Mouse (Mus musculus) natural killer cell, adult 2 months (primary cell): Measurements from ENCODE around the gene Tmem63b.

Experiments used
- DNase-seq, 2 experiments: peaks; one replicate each; pipeline ENCODE4 v3.0.0; 2022; ENCODE audit warnings: low spot score in 2 of 2

Gene Tmem63b

GRCm38 (mm10) chr17:45686716-45687115 is at the start of gene Tmem63b:
Gene Tmem63b, minus strand, starts transcription at chr17:45686905.
- DNase-seq = peak; percentile 49 to 52

GRCm38 (mm10) chr17:45735382-45736310 is 48.9 kb upstream of the Tmem63b start:
- DNase-seq = peak; percentile 72 to 77

- DNase-seq = no peak
Measured at GRCm38 (mm10) chr17:45734881-45735280, 48.2 kb upstream of the Tmem63b start.

GRCm38 (mm10) chr17:45734333-45734732 is 47.6 kb upstream of the Tmem63b start:
- no peak for DNase-seq

- no peak for DNase-seq
Measured at GRCm38 (mm10) chr17:45733735-45734301, 47.1 kb upstream of the Tmem63b start, which contains the start of gene 1600014C23Rik. Gene 1600014C23Rik, minus strand, starts transcription at chr17:45733844.

- no peak for DNase-seq
Measured at GRCm38 (mm10) chr17:45733038-45733734, 46.5 kb upstream of the Tmem63b start.

- peak; percentile 77 to 84 for DNase-seq
Measured at GRCm38 (mm10) chr17:45731172-45731864, 44.6 kb upstream of the Tmem63b start.

- no peak for DNase-seq
Measured at GRCm38 (mm10) chr17:45730696-45731095, 44.0 kb upstream of the Tmem63b start.

GRCm38 (mm10) chr17:45729387-45729786 is 42.7 kb upstream of the Tmem63b start:
- DNase-seq = no peak

- DNase-seq = no peak
Measured at GRCm38 (mm10) chr17:45727983-45728723, 41.4 kb upstream of the Tmem63b start.

GRCm38 (mm10) chr17:45727481-45727880 is 40.8 kb upstream of the Tmem63b start:
- no peak for DNase-seq

GRCm38 (mm10) chr17:45726249-45726648 is 39.5 kb upstream of the Tmem63b start:
- DNase-seq = no peak

- DNase-seq = no peak
Measured at GRCm38 (mm10) chr17:45724574-45724921, 37.8 kb upstream of the Tmem63b start.

GRCm38 (mm10) chr17:45723732-45724573 is 37.2 kb upstream of the Tmem63b start:
- DNase-seq = peak; percentile 45 to 49

- DNase-seq = peak; percentile 41 to 67
Measured at GRCm38 (mm10) chr17:45718323-45718722, 31.6 kb upstream of the Tmem63b start.

GRCm38 (mm10) chr17:45711525-45711924 is 24.8 kb upstream of the Tmem63b start:
- DNase-seq = no peak

- DNase-seq = no peak
Measured at GRCm38 (mm10) chr17:45710407-45710806, 23.7 kb upstream of the Tmem63b start.

GRCm38 (mm10) chr17:45709829-45710228 is 23.1 kb upstream of the Tmem63b start:
- DNase-seq = no peak

GRCm38 (mm10) chr17:45708179-45708578 is 21.5 kb upstream of the Tmem63b start:
- no peak for DNase-seq

- no peak for DNase-seq
Measured at GRCm38 (mm10) chr17:45707376-45707775, 20.7 kb upstream of the Tmem63b start.
